Mouse (Mus musculus) small intestine, adult 2 months (tissue): ENCODE results near the gene Itga6.

Experiments
- CTCF ChIP-seq: fragments of 200-500 bp; IDR thresholded peaks from 2 replicates; pipeline ENCODE4 v1.5.1; 2012; ENCODE audit warnings: low read depth, mild to moderate bottlenecking, control low read depth, inconsistent platforms, low read length, moderate library complexity, mixed read lengths; ENCODE audit not compliant: insufficient replicate concordance, insufficient read length; ENCODE audit errors: extremely low read depth
- POLR2A ChIP-seq: fragments of 200-500 bp; IDR thresholded peaks from 2 replicates; pipeline ENCODE4 v1.6.1; 2012; ENCODE audit warnings: low read depth, mild to moderate bottlenecking, control low read depth, inconsistent platforms, low read length, moderate library complexity

GRCm38 (mm10) chr2:71863531-71864173, 118.2 kb downstream of the Itga6 start:
- TF ChIP-seq POLR2A (no peak), CTCF (no peak)
